Mouse (Mus musculus): ENCODE results near the gene Agap1.

Gene Agap1

DNA sequence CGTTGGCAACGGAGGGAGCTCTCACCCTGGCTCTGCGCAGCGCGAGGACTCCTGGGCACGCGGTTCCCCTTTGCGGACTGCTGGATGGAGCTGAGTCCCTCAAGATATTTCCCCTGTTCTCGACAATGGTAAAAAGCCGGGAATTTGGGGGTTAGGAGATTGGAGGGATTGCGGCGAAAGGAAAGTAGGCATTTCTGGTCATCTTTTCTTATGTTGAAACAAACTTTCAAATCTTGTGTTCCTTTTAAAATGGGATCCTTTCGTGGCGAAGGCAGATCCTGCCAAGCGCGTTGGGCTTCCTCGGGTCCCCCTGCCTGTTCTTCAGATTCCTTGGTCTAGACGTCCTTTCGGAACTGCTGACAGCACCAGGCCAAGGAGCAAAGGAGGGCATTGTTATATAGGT lies 477.4 kb downstream of the Agap1 start:
- DNase-seq (ENCODE audit: low spot score in 2 of 2) = no peak

DNA sequence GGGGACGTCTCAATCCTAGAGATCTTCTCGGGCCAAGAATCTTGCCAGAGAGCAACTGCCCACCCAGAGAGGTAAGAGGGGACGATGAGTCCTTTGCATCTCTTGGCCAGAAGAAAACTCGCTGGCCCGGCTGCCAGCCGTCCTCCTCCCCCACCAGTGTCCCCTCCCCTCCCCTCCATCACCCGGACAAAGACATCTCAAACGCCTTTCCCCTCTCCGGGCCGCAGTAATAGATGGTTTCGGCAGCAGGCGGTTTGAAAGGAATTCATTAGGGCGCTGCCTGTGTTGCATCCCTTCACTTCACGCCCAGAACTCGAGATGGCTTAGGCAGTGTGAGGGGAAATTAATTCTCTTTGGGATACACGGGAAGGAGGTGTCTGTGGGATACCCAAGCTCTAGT lies 478.0 kb downstream of the Agap1 start:
- no peak for DNase-seq (ENCODE audit: low spot score in 2 of 2)

DNA sequence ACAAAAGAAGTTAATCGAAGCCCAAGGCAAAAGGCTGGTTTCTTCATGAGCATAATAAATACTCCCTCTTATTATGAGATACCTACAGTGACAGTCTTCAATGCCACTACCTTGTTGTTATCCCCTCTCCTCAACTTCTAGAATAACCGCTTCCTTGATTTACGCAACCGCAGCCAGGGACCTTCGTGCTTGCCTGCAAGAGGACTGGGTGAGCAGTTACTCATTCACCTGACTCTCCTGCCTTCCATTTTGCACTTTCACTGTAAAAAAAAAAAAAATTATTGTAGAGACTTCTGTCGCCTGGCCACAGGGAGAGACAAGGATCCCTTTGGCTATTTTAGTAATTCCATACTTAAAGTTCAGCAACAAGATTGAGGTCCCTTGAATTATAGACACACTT lies 478.4 kb downstream of the Agap1 start:
- no peak for DNase-seq (ENCODE audit: low spot score in 2 of 2)

DNA sequence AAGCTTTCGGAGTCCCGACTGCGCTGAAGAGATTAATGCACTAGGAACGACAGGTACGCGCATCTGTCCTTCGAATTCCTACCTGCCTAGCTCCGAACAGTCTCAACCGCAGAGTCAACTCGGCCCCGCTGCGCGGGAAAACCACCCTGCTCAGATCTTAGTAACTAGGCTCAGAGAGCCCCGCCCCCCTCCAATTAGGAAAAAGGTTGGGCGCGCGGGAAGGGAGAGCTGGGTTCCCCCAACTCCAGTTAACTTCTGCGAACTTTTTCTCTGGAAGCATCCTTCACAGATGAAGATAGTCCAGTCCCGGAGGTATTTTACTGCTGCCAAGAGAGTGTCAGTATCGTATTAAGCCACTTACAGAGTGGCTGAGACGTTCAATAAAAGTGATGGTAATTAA lies 479.2 kb downstream of the Agap1 start:
- DNase-seq (ENCODE audit: low spot score in 2 of 2) = no peak

DNA sequence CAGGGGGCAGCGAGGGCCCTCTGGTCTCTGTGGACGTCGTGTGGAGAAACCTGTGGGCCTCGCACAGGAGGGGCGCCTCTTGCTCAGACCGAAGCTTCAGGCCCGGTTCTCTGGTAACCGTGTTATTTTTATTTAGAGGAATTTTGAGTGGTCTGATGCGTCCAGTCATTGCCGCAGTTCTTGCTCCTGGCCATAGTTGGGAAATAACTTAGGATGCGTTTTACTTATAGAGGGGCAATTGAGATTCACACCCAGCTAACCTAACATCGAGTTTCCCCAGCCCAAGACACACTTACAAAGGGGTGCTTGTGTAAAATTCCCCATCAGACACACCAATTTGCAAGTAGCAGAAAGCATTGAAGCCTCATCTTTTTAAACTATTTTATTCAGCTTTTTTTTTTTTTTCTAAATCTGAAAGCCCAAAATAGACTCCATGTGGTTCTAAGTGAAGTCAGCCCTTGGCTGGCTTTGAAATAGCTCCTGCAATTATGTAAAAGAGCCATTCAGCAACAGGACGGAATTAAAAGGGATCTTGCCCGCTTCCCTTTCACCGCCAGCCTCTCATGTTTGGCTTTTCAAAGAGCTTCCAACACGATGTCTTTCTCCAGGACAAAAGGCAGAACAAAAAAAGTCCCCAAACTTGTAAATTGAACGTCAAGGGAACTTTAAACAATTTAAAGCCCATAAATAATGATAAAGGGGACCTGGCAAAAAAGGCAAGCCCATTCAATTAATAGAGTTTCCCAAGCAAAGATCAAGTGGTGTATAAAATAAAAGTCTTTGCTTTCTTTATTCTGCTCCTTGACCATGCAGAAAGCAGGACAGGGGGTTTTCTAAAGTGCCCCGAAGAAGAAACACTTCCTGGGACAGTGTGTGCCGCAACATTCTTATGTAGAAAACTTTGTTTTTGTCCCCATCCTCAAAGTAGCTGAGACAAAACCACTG lies 480.0 kb downstream of the Agap1 start:
- no peak for DNase-seq (ENCODE audit: low spot score in 2 of 2)

DNA sequence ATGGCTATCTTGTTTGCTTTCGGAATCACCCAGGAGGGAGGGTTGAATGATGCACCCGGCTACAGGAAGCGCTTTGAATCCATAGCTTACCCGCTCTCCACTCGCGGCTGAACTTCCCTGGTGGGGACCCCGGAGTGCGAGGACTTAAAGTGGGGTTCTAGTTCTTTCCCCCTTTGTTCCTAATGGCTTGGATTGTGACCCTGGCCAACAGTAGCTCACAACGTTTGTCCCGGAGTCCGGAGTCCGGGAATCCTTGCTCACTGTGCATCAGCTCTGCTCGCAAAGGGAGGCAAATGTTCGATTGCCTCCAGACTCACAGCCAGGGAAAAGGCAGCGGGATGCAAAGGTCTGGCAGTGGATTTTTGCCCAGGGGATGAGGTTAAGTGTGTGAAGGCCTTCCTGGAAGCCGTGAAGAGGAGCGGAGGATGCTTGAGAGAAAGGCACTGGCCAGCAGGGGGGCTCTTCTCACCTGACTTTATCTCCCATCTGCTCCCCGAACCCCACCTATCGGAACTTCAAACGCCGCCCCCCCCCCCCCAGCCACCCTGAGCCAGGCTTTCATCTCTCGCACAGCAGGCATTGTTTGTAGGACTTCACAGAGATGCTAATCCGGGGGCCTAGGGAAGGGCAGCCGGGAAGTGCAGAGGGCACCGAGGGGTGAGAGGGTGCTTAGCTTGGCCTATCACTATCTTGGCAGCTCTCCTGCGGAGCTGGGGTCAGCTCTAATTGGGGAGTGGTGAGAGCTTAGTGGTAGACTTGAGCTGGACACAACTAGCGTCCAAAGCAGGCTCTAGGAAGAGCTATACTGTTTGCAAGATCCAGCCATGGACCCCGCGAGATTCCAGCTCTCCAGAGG lies 481.1 kb downstream of the Agap1 start:
- no peak for DNase-seq (ENCODE audit: low spot score in 2 of 2)

DNA sequence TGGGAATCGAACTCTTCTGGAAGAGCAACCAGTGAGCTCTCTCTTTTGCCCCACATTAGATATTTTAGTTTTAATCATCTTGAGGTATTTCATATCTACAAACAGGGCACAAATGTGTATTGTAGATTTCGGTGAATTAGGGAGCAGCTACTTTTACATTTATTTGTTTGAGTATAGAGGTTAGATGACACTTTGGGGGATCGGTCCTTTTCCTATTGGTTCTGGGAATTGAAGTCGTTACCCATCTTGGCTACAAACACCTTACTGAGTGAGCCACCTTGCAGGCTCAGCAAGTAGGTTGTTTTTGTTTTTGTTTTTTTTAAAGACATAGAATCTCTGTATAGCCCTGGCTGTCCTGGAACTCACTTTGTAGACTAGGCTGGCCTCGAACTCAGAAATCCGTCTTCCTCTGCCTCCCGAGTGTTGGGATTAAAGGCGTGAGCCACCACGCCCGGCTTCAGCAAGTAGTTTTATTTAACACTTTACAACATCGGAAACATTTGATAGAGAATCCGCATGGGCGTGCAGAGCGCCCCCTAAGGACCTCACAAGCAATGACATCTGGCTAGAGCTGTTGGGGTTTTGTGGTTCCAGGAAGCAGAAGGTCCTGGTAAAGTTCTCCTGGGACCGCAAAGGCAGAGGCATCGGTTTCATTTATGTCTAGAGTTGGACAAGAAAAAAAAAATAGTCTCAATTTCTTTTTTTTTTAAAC lies 484.4 kb downstream of the Agap1 start:
- DNase-seq (ENCODE audit: low spot score in 2 of 2) = no peak

DNA sequence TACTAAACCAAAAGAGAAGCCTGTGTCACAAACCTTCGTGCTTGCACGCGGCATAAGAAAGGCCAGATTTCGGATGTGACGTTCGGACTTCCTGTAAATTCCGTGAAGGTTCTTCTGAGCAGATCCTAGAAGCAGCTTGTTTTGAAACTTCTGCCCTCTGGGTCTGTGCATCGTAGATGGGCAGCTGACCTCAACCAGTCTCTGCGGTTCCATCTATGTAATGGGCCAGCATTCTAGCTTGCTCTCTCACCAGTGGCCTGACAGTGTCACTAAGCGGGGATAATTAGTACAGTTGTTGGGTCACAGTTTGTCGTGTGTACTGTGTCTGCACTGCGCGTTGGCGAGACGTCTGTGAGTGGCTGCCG lies 485.0 kb downstream of the Agap1 start:
- no peak for DNase-seq (ENCODE audit: low spot score in 2 of 2)

DNA sequence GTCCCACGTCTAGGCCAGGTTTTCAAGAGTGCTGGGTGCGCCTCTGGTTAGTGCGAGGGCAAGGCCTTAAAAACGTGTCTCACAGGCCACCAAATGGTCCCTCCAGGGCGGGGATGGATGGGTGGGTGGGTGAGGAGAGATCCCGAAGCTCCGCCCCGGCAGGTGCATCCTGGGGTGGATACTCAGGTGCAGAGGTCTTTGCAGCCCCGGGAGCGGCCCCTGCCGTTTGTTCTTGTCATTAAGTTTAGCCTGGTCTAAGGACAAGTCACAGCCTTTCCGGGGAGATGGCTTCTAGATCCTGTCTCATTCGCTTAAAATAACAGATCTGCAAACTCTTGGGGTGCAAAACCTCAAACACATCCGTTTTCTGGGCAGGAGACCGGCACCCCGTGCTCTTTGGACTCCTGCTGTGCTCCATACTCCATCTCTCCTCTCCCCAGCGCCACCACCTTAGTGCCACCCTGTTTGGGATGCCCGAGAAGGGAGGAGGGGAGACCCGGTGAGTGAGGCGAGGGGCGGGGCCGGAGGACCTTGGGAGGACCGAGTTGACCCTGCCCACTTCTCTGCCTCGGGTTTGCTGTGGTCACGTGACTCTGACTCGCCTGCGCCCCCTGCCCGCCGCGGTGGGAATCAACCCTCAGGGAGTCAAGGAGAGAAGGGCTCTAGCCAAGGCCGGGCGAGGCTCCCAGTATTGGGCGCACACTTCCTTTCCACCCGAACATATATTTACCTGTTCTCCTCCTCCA lies 485.5 kb downstream of the Agap1 start:
- peak; percentile 45 to 71 for DNase-seq (ENCODE audit: low spot score in 2 of 2)

DNA sequence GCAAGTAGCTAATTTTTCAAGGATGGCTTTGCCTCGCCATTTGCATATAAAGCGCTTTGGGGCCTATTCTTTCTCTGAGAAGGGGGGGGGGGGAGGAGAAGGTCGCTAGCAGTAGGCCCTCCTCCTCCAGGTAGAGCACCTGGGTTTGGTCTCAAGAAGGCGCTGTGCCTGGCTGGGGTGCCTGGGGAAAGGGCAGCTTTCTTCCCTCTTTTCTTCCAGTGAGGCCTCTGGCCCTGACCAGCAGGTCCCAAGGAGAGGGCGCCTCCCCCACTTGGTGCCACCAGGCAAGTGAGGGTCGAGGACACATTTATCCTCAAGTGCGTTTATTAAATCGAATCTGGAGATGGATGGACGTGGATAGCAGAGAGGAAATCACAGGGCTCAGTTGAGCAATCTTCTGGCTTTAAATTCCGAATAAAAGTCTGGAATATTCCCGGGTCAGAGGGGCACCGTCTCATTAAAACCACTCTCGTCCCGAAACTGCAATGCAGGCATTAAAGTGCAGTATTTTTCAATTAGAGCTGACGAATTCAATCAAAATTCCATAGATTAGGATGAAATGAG lies 486.4 kb downstream of the Agap1 start:
- DNase-seq (ENCODE audit: low spot score in 2 of 2) = no peak

DNA sequence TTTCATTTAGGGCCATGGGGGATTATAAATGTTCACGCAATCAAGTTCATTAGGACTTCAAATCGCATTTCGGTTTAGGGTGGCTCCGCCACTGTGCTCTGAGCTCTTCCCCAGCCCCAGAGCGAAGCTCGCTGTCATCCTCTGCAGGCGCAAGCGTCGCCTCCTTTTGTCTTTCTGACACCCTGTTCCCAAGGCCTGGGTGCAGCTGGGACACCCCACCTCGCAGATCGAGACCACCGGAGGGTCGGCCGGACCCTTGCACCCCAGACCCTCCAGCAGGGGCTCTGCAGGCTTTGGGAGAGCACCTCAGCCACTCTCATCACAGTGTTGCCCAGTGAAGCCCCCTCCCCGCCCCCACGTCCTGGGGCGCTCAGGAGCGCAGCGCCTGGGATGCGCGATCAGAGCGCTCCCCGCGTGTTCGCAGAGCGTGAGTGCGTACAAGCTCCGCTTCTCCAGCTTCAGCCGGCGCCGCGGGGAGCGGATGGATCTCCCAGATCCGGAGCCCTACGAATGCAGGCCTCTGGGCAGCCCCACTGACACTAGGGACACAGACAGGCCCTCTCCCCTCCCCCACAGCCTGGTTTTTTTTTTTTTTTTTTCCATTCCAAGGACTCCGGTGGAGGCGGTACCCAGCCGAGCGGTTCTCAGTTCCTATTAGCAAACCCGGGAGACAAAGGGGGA lies 487.2 kb downstream of the Agap1 start:
- DNase-seq (ENCODE audit: low spot score in 2 of 2) = no peak

DNA sequence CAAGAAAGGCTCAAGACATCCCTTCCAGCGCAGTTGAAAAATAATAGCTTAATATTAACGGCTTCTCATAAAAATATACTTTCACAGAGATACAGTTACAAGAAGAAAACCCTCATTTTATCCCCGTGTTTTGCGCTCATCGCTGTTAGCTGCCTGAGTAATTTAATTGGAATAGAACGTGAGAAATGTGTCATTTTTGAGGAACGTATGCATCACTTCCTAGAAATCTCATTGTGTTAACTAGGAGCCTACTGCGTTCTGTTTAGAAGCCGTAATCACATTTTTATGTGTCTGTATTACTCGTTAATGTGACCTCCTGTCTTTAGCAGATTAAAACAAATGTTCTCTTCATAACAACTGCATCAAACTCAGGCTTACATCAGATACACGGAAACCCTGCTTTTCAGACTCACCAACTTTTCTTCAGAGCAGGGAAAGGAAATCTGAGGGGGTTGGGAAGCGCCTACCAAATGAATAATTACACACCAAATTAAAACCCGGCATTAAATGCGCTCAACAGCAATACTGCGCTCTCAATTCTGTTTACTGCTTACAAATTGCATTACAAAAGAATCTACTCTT lies 487.9 kb downstream of the Agap1 start:
- DNase-seq (ENCODE audit: low spot score in 2 of 2) = no peak

DNA sequence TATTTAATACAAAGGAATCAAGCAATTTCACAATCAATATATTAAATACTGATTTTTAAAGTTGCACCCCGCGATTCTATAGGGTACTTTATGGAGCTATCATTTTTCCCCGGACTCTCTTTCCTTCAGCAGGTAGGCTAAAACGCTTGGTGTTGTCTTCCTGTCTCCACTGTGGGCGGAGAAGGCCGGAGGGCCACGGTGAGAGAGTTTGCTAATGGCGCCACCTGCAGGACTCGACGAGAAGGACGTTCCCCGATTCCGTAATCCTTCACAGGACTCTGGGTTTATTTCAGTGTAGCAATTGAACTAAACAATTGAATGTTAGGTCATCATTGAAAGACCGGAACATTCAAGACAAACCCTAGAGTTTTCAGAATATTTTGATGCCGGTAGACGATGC lies 488.6 kb downstream of the Agap1 start:
- peak in 1 of 2 experiments; percentile 56 for DNase-seq (ENCODE audit: low spot score in 2 of 2)

Measured in urinary bladder, adult 18-20 months (tissue).